ENCODE assay signal across 13 mouse cellular contexts in the genomic region with DNA sequence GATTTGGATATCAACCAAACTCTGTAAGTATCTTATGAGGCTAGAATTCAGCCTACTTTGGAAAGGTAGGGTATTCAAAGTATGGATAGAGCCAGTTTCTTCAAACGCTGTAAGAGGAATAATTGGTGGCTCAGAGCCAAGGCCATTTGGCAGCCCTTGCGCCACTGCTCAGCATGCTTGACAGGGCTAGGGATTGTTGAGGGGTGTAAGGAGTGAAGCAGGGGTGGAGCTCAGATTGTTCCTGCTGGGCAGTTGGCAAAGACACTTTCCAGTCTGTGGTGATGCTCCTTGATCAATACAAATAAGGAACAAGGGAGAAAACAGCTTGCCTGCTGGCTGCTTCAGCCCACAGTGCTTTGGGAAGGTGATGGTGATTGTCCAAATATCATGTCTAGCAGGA.
DNase-seq lines count a peak whose midpoint lies in the region; ATAC-seq lines count a peak whose summit lies in the region.
"Had no signal": no experiment of that assay in that cellular context is flagged by ENCODE, and none has a peak within 500 bp of the region (broad histone marks: within the 10 kb centered on the region; RNA-seq: fewer than 3 reads in every experiment).

No protein-coding gene starts in this region.

- no peak; the same call in 1 of the 2 replicates for ATAC-seq in cerebellum, adult (ENCODE audit: insufficient number of reproducible peaks, low FRiP score, low TSS enrichment)
- ATAC-seq in kidney, embryonic 15.5 days (replicated peaks; ENCODE audit: low FRiP score): no peak
- ATAC-seq: liver, postnatal 0 days had no signal

- no peaks in the 10 kb centered on the region for H3K4me1 ChIP-seq in kidney, embryonic 15.5 days

- no peak overlapping the region for H3K4me3 ChIP-seq in kidney, embryonic 15.5 days (replicated peaks)
- H3K4me3 ChIP-seq: heart, embryonic 13.5 days; myocyte had no signal

- H3K9me3 ChIP-seq in kidney, embryonic 15.5 days (replicated peaks): no peaks in the 10 kb centered on the region
- H3K9me3 ChIP-seq: heart, embryonic 13.5 days had no signal

- H3K9ac ChIP-seq in kidney, embryonic 15.5 days: no peak overlapping the region
- H3K9ac ChIP-seq: heart, embryonic 13.5 days; liver, postnatal 0 days had no signal

- H3K27ac ChIP-seq in kidney, embryonic 15.5 days: no peak overlapping the region
- H3K27ac ChIP-seq: heart, embryonic 13.5 days had no signal

- peak; percentile 47 for DNase-seq in cerebellum, adult 11 months
- peak; percentile 34 for DNase-seq in kidney, postnatal 10 days
- DNase-seq in right cerebral cortex, postnatal 14 days: peak; percentile 9
- DNase-seq in right cerebral cortex, adult 2 months (ENCODE audit: low spot score in 2 of 2): no peak
- peak; percentile 33 for DNase-seq in ovary, postnatal 36 days (ENCODE audit: low spot score)
- no peak for DNase-seq in embryo, embryonic 11 days
- DNase-seq: liver, postnatal 0 days; right cerebral cortex, postnatal 25 days had no signal

- H3K36me3 ChIP-seq in kidney, embryonic 15.5 days: no peaks in the 10 kb centered on the region
- H3K36me3 ChIP-seq: G1E; heart, embryonic 13.5 days had no signal

- 26% methylated on average over 2 of the region's 2 CpGs for WGBS in kidney, embryonic 15.5 days

- no peak overlapping the region for H3K4me2 ChIP-seq in kidney, embryonic 15.5 days
- H3K4me2 ChIP-seq: heart, embryonic 13.5 days had no signal

- no peaks in the 10 kb centered on the region for H3K27me3 ChIP-seq in kidney, embryonic 15.5 days

Comparison
In these comparisons a context has a peak if more than half of its experiments do, and no peak if none do; other contexts are left out.
1. DNase-seq: peak in cerebellum, adult 11 months (single experiment), kidney, postnatal 10 days (single experiment), right cerebral cortex, postnatal 14 days (single experiment) and ovary, postnatal 36 days (single experiment); none in right cerebral cortex, adult 2 months (0 of 2) and embryo, embryonic 11 days (single experiment).